Mouse (Mus musculus) ES-E14 (cell line): ENCODE measurements at regions not wholly inside any gene's neighbourhood (a gene's known extent, or its start where the extent isn't known, plus 50 kb on each side); places are given as distances from the start of the nearest gene placed in this dataset.

Experiments used
- DNase-seq: peaks from one replicate; pipeline ENCODE4 v3.0.0-alpha.2; 2013; ENCODE audit warnings: low read depth, low spot score
- H3K27ac ChIP-seq: 2 replicates; pipeline ENCODE4 v1.5.1; 2012; ENCODE audit warnings: low read depth, mild to moderate bottlenecking, low read length, moderate library complexity, mixed read lengths; ENCODE audit not compliant: poor library complexity, insufficient read depth, severe bottlenecking
- H3K36me3 ChIP-seq: 2 replicates; pipeline ENCODE4 v1.6.1; 2012; ENCODE audit warnings: mild to moderate bottlenecking, low read length, moderate library complexity, mixed read lengths; ENCODE audit not compliant: control insufficient read depth, poor library complexity, insufficient read depth, severe bottlenecking
- H3K4me1 ChIP-seq, 2 experiments: fragments of 150-350 bp in 1 of 2; sonication (generic) in 1 of 2; 2 replicates each; pipeline ENCODE4 v1.6.1; 2012; ENCODE audit warnings: low read length in 2 of 2, mild to moderate bottlenecking in 1 of 2, mixed read lengths in 1 of 2; ENCODE audit not compliant: control insufficient read depth in 2 of 2, insufficient read depth in 2 of 2, poor library complexity in 1 of 2
- H3K4me3 ChIP-seq, 2 experiments: fragments of 150-350 bp in 1 of 2; sonication (generic) in 1 of 2; 2 replicates each; pipeline ENCODE4 v1.5.1; 2012; ENCODE audit warnings: low read length in 2 of 2, low read depth in 1 of 2, mild to moderate bottlenecking in 1 of 2, mixed read lengths in 1 of 2; ENCODE audit not compliant: insufficient read depth in 1 of 2, poor library complexity in 1 of 2, severe bottlenecking in 1 of 2
- H3K9ac ChIP-seq: 2 replicates; pipeline ENCODE4 v1.6.1; 2012; ENCODE audit warnings: low read depth, mild to moderate bottlenecking, low read length, mixed read lengths; ENCODE audit not compliant: poor library complexity, insufficient read depth, severe bottlenecking
- H3K9me3 ChIP-seq: fragments of 150-350 bp; sonication (generic); 2 replicates; pipeline ENCODE4 v1.6.1; 2012; ENCODE audit warnings: low read depth, mild to moderate bottlenecking, low read length; ENCODE audit not compliant: control insufficient read depth, insufficient read depth
- CHD2 ChIP-seq: IDR thresholded peaks from 2 replicates; pipeline ENCODE4 v1.6.1; 2014; ENCODE audit warnings: mild to moderate bottlenecking, low read depth, low read length, inconsistent platforms
- HCFC1 ChIP-seq: IDR thresholded peaks from 2 replicates; pipeline ENCODE4 v1.6.1; 2012; ENCODE audit warnings: low read length, inconsistent platforms, borderline replicate concordance; ENCODE audit not compliant: insufficient read depth
- MAFK ChIP-seq: IDR thresholded peaks from 2 replicates; pipeline ENCODE4 v1.6.1; 2014; ENCODE audit warnings: mild to moderate bottlenecking, low read depth, low read length, inconsistent platforms; ENCODE audit not compliant: insufficient read depth
- ZC3H11A ChIP-seq: IDR thresholded peaks from 2 replicates; pipeline ENCODE4 v1.6.1; 2012; ENCODE audit warnings: low read depth, mild to moderate bottlenecking, inconsistent platforms, low read length, borderline replicate concordance
- ZNF384 ChIP-seq: IDR thresholded peaks from 2 replicates; pipeline ENCODE4 v1.6.1; 2012; ENCODE audit warnings: low read depth, low read length, inconsistent platforms
- in situ Hi-C, 2 experiments: fragments of 600-800 bp; cut with MboI; formaldehyde crosslinking; loops; one replicate each; pipeline ENCODE4 v1.15.1; 2025; ENCODE audit warnings: low sequenced_read_pairs in 2 of 2, inconsistent platforms in 1 of 2; ENCODE audit not compliant: unreplicated experiment in 2 of 2

- H3K9ac ChIP-seq = no peak overlapping the region
- no peak for TF ChIP-seq ZC3H11A
- peak; percentile 38; the same call in 1 of the 2 replicates for TF ChIP-seq CHD2
- TF ChIP-seq MAFK = no peak
- 0 out of 2 replicates have a peak, but pooled peaks have one; percentile 9 for TF ChIP-seq HCFC1
- TF ChIP-seq ZNF384 = no peak
- H3K4me3 ChIP-seq = no peak overlapping the region
- H3K27ac ChIP-seq = no peak overlapping the region; the same call in 1 of the 2 replicates
- in situ Hi-C loops = no loop called here
- DNase-seq = no peak
- H3K4me1 ChIP-seq = peaks cover 10 to 35% of the 10 kb centered on the region in 2 experiments
- H3K9me3 ChIP-seq = no peaks in the 10 kb centered on the region
- no peaks in the 10 kb centered on the region for H3K36me3 ChIP-seq
Observed at GRCm38 (mm10) chr5:118815783-118816182, 255.3 kb downstream of the Med13l start.

GRCm38 (mm10) chr5:118818294-118818693 lies 257.8 kb downstream of the Med13l start:
- Histone ChIP-seq H3K9me3 (no peaks in the 10 kb centered on the region), H3K9ac (no peak overlapping the region), H3K4me1 (peaks cover 8 to 28% of the 10 kb centered on the region in 2 experiments; a peak in 3 of 4 replicates), H3K4me3 (no peak overlapping the region), H3K27ac (no peak overlapping the region), H3K36me3 (no peaks in the 10 kb centered on the region)
- no peak for DNase-seq
- in situ Hi-C loops = no loop called here
- no peak for TF ChIP-seq ZNF384
- no peak for TF ChIP-seq HCFC1
- no peak for TF ChIP-seq CHD2
- TF ChIP-seq MAFK = no peak
- TF ChIP-seq ZC3H11A = no peak

DNA sequence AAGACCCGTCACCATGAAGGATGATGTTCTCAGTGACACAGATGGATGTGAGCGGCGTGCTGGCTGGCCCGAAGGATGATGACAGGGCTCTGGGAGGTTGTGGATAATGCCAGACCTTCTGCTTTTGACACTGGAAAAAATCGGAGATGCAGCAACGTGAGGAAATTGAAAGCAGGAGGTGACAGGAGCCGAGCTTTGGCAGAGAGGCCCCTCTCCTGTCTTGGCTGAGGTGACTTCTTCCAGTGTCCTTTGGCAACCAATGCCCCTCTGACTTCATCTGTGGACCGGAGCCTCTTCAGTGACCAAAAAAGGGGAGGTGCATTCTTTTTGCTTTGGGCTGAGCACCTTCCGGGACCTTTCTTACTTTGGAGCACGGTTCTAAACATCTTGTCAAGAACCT lies 264.3 kb downstream of the Med13l start:
- Histone ChIP-seq H3K4me3 (no peak overlapping the region), H3K36me3 (no peaks in the 10 kb centered on the region), H3K27ac (no peak overlapping the region), H3K9me3 (no peaks in the 10 kb centered on the region), H3K9ac (no peak overlapping the region), H3K4me1 (no peaks in the 10 kb centered on the region)
- in situ Hi-C loops = no loop called here
- no peak for DNase-seq
- TF ChIP-seq ZNF384 = no peak
- no peak for TF ChIP-seq HCFC1
- TF ChIP-seq MAFK = no peak
- no peak for TF ChIP-seq ZC3H11A
- TF ChIP-seq CHD2 = no peak

DNA sequence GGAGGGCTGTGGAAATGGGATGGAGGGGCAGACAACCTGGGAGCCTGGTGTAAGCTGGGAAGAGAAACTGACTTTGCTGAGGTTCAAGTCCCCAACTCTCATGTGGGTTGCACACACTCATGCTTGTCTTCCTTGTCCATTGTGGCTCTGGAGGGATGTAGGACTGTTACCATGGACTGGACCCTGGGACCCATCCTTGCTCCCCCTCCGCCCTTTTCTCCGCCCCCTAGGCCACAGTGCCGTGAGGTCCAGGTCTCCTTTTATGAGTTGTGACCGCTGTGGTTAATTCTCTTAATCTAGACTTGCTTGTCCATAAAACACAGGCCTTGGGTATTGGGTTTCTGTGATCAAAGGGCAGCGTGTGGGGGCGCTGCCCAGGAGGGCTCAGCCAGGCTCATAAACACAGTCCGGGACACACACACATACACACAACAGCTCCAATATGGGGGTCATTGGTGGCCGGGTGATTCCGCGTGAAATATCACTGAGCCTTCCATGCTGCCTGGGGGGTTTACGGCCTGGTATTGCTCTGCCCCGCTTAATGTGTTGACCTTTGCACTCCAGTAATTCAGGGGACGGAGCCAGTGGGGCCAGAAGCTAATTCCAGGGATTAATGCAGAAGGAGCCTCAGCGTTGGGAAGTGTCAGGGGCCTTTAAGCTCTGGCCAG lies 268.7 kb downstream of the Med13l start:
- no peak overlapping the region for H3K27ac ChIP-seq
- TF ChIP-seq CHD2 (no peak), ZC3H11A (no peak), ZNF384 (no peak), HCFC1 (no peak), MAFK (no peak)
- in situ Hi-C loops = no loop called here
- no peak overlapping the region for H3K9ac ChIP-seq
- H3K9me3 ChIP-seq = no peaks in the 10 kb centered on the region
- no peak overlapping the region for H3K4me3 ChIP-seq
- no peak for DNase-seq
- H3K4me1 ChIP-seq = no peaks in the 10 kb centered on the region
- H3K36me3 ChIP-seq = no peaks in the 10 kb centered on the region

- in situ Hi-C loops = no loop called here
- H3K27ac ChIP-seq = no peak overlapping the region
- DNase-seq = no peak
- H3K36me3 ChIP-seq = no peaks in the 10 kb centered on the region
- TF ChIP-seq ZC3H11A = no peak
- TF ChIP-seq MAFK = no peak
- no peak for TF ChIP-seq HCFC1
- no peak overlapping the region for H3K9ac ChIP-seq
- H3K9me3 ChIP-seq = no peaks in the 10 kb centered on the region
- H3K4me3 ChIP-seq = no peak overlapping the region
- 0 out of 4 replicates have a peak, but pooled peaks cover 0 to 5% of the 10 kb centered on the region in 2 experiments for H3K4me1 ChIP-seq
Observed at GRCm38 (mm10) chr5:118832701-118833100, 272.2 kb downstream of the Med13l start.
